Mouse (Mus musculus): ENCODE measurements around the gene Plcg2. TPM values are rescaled to one million over a fixed set of nuclear protein-coding genes. Genes with fewer than 3 reads are reported as not detected.

Gene Plcg2
- polyA plus RNA-seq (2016; fragmentation: Nextera tagmentation; extraction: Ambion mirVana): 2.0 and 2.2 TPM in 2 replicates

DNA sequence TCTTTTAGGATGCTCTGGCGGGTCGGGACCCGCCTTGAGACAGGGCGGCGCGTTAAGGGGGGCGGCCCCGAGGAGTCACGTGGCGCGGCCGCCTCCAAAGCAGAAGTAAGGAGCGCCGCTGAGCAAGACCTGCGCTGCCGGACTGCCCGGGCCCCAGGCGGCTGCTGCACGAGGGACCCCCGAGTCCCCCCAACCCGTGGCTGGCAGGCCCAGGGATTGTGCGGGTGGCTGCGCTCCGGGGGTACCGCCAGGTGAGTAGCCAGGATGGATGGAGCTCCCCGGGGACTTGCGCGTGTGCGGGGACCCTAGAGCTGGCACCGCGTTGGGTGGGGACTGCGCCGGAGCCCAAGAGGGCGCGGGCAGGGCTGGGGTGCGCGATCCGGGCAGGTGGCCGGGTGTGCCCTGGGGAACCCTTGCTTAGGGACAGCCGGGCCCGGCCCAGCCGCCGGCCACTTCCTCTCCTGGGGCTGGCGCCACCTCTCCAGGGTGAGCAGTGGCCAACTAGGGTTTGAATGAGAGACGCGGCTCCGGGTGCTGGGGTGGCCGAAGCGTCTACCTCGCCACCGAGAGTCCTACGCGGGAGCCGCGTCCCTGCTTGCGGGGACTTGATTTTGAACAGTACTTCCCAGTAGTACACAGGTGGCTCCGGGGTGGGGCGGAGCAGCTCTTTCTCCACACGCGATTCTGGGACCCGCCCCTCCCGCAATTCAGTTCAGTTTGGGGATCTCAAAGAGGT lies at the start of gene Plcg2:
TSS of gene Plcg2 (plus strand) at position 113 of the 736 bp plus-strand sequence.
- H3K4me1 ChIP-seq: peaks cover 20% of the 10 kb centered on the region
- H3K27me3 ChIP-seq: peaks cover 39% of the 10 kb centered on the region
- H3K4me2 ChIP-seq (replicated peaks): peak within 1 kb of the TSS; percentile 100
- peak within 1 kb of the TSS; percentile 68 for H3K9ac ChIP-seq
- peak within 1 kb of the TSS; percentile 54 for H3K4me3 ChIP-seq
- H3K9me3 ChIP-seq (replicated peaks): no peaks in the 10 kb centered on the region
- ATAC-seq (ENCODE audit: low FRiP score): peak; percentile 58
- no peak within 1 kb of the TSS for H3K27ac ChIP-seq
- under 1% methylated on average over 61 of the region's 62 CpGs for WGBS
- H3K36me3 ChIP-seq: no peaks in the 10 kb centered on the region

GRCm38 (mm10) chr8:117451072-117451471 lies 47.0 kb upstream of the Plcg2 start:
- Histone ChIP-seq H3K9me3 (replicated peaks) (no peaks in the 10 kb centered on the region), H3K27me3 (no peaks in the 10 kb centered on the region), H3K27ac (peak overlapping the region; percentile 56), H3K4me3 (no peak overlapping the region), H3K4me2 (replicated peaks) (no peak overlapping the region), H3K9ac (no peak overlapping the region), H3K36me3 (peaks cover 89% of the 10 kb centered on the region), H3K4me1 (peaks cover 20% of the 10 kb centered on the region)
- ATAC-seq (ENCODE audit: low FRiP score): no peak
- 71% methylated on average over 9 of the region's 9 CpGs for WGBS

DNA sequence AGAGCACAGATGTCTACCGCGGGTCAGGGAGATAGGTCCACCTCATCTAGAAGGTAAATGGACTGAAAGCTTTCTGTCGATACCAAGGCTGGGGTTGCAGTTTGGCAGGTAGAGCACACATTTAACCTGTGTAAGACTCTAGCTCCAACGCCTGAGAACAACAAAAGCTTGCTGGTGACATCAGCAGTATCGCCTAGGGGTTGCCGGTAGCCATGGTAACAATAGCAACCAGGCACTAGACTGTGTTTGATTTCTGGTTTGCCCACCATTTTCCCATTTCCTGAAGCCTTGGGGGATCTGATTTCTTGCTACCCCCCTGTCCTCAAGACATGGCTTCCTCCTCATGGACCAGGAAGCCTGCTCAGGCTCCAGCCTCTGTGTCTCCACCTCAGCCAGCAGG lies 44.1 kb upstream of the Plcg2 start:
- no peak for ATAC-seq (ENCODE audit: low FRiP score)
- Histone ChIP-seq H3K9ac (peak overlapping the region; percentile 14; the same call in 1 of the 2 replicates), H3K27me3 (no peaks in the 10 kb centered on the region), H3K4me3 (no peak overlapping the region), H3K27ac (no peak overlapping the region), H3K4me1 (peaks cover 15% of the 10 kb centered on the region; the same call in 1 of the 2 replicates), H3K36me3 (peaks cover 84% of the 10 kb centered on the region), H3K4me2 (replicated peaks) (no peak overlapping the region), H3K9me3 (replicated peaks) (no peaks in the 10 kb centered on the region)
- WGBS: 86% methylated on average over 6 of the region's 6 CpGs

GRCm38 (mm10) chr8:117454516-117455116 lies 43.5 kb upstream of the Plcg2 start:
- H3K4me1 ChIP-seq: peaks cover 19% of the 10 kb centered on the region; the same call in 1 of the 2 replicates
- H3K27me3 ChIP-seq: no peaks in the 10 kb centered on the region
- H3K36me3 ChIP-seq: peaks cover 79% of the 10 kb centered on the region
- WGBS: 92% methylated on average over 14 of the region's 14 CpGs
- H3K27ac ChIP-seq: no peak overlapping the region
- no peak overlapping the region for H3K9ac ChIP-seq
- no peak for ATAC-seq (ENCODE audit: low FRiP score)
- H3K4me2 ChIP-seq (replicated peaks): no peak overlapping the region
- H3K4me3 ChIP-seq: no peak overlapping the region
- no peaks in the 10 kb centered on the region for H3K9me3 ChIP-seq (replicated peaks)

DNA sequence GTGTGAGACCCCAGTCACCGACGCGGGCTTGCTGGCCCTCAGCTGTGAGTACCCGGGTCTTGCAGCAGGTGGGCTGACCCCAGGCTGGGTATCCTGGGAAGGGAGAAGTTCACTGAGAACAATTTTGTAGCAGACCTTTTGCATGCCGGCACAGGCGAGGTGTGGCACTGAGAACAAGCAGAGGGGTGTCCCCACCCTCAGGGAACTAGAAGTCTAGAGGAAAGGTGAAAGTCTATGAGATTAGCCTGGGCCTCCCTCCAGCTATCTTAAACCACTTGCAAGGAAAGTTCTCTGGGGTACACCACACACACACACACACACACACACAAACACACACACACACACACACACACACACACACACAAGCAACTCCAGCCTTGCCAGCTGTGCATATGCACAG lies 42.4 kb upstream of the Plcg2 start:
- no peak overlapping the region for H3K9ac ChIP-seq
- H3K4me2 ChIP-seq (replicated peaks): no peak overlapping the region
- H3K27me3 ChIP-seq: no peaks in the 10 kb centered on the region
- H3K27ac ChIP-seq: no peak overlapping the region
- peaks cover 70% of the 10 kb centered on the region for H3K36me3 ChIP-seq
- H3K9me3 ChIP-seq (replicated peaks): no peaks in the 10 kb centered on the region
- 92% methylated on average over 6 of the region's 6 CpGs for WGBS
- H3K4me1 ChIP-seq: peaks cover 19% of the 10 kb centered on the region; the same call in 1 of the 2 replicates
- ATAC-seq (ENCODE audit: low FRiP score): no peak
- H3K4me3 ChIP-seq: no peak overlapping the region

GRCm38 (mm10) chr8:117458440-117458839 lies 39.7 kb upstream of the Plcg2 start:
- H3K4me3 ChIP-seq: no peak overlapping the region
- H3K4me2 ChIP-seq (replicated peaks): no peak overlapping the region
- peak; percentile 24; the same call in 1 of the 2 replicates for ATAC-seq (ENCODE audit: low FRiP score)
- WGBS: 67% methylated on average over 3 of the region's 5 CpGs
- H3K27me3 ChIP-seq: no peaks in the 10 kb centered on the region
- H3K9me3 ChIP-seq (replicated peaks): no peaks in the 10 kb centered on the region
- H3K36me3 ChIP-seq: peaks cover 50% of the 10 kb centered on the region
- peaks cover 18% of the 10 kb centered on the region; the same call in 1 of the 2 replicates for H3K4me1 ChIP-seq
- H3K9ac ChIP-seq: no peak overlapping the region
- peak overlapping the region; percentile 31 for H3K27ac ChIP-seq

- Histone ChIP-seq H3K27ac (peak overlapping the region; percentile 23; the same call in 1 of the 2 replicates), H3K4me3 (no peak overlapping the region), H3K4me1 (peaks cover 15% of the 10 kb centered on the region; the same call in 1 of the 2 replicates), H3K36me3 (peaks cover 8% of the 10 kb centered on the region), H3K27me3 (no peaks in the 10 kb centered on the region), H3K4me2 (replicated peaks) (no peak overlapping the region), H3K9me3 (replicated peaks) (no peaks in the 10 kb centered on the region), H3K9ac (no peak overlapping the region)
- no peak for ATAC-seq (ENCODE audit: low FRiP score)
- 56% methylated on average over 11 of the region's 11 CpGs for WGBS
Measured at GRCm38 (mm10) chr8:117462701-117463284, 35.3 kb upstream of the Plcg2 start.

DNA sequence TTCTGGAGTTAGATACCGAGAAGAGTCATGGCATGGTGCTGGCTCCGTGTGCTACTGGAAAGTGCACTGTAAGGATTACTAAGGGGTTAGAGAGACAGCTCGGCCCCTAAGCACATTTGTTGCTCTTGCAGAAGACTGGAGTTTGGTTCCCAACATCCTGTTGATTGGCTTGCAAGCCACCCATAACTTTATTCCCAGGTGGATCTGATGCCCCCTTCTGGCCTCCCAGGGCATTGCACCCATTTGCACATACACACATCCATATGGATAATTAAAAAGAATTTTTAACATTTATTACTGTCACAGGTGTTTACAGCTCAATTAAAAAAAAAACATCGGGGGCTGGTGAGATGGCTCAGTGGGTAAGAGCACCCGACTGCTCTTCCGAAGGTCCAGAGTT lies 33.6 kb upstream of the Plcg2 start:
- H3K36me3 ChIP-seq: peaks cover 7% of the 10 kb centered on the region; the same call in 1 of the 2 replicates
- no peak for ATAC-seq (ENCODE audit: low FRiP score)
- no peaks in the 10 kb centered on the region for H3K27me3 ChIP-seq
- H3K27ac ChIP-seq: no peak overlapping the region
- 92% methylated on average over 6 of the region's 6 CpGs for WGBS
- H3K9ac ChIP-seq: no peak overlapping the region
- peaks cover 8% of the 10 kb centered on the region for H3K4me1 ChIP-seq
- H3K9me3 ChIP-seq (replicated peaks): no peaks in the 10 kb centered on the region
- no peak overlapping the region for H3K4me2 ChIP-seq (replicated peaks)
- H3K4me3 ChIP-seq: no peak overlapping the region

GRCm38 (mm10) chr8:117465250-117465649 lies 32.8 kb upstream of the Plcg2 start:
- peak; percentile 55; the same call in 1 of the 2 replicates for ATAC-seq (ENCODE audit: low FRiP score)
- Histone ChIP-seq H3K36me3 (peaks cover 7% of the 10 kb centered on the region; the same call in 1 of the 2 replicates), H3K27me3 (no peaks in the 10 kb centered on the region), H3K27ac (peak overlapping the region; percentile 44; the same call in 1 of the 2 replicates), H3K4me2 (replicated peaks) (no peak overlapping the region), H3K9me3 (replicated peaks) (no peaks in the 10 kb centered on the region), H3K9ac (no peak overlapping the region), H3K4me3 (no peak overlapping the region), H3K4me1 (peaks cover 13% of the 10 kb centered on the region)
- 43% methylated on average over 5 of the region's 5 CpGs for WGBS

- H3K9me3 ChIP-seq (replicated peaks): no peaks in the 10 kb centered on the region
- ATAC-seq (ENCODE audit: low FRiP score): no peak
- H3K4me3 ChIP-seq: no peak overlapping the region
- H3K9ac ChIP-seq: no peak overlapping the region
- H3K4me1 ChIP-seq: peaks cover 19% of the 10 kb centered on the region
- H3K27ac ChIP-seq: no peak overlapping the region
- H3K27me3 ChIP-seq: no peaks in the 10 kb centered on the region
- H3K36me3 ChIP-seq: no peaks in the 10 kb centered on the region
- H3K4me2 ChIP-seq (replicated peaks): no peak overlapping the region
- WGBS: 87% methylated on average over 10 of the region's 10 CpGs
Measured at GRCm38 (mm10) chr8:117467466-117467865, 30.6 kb upstream of the Plcg2 start.

- Histone ChIP-seq H3K9ac (0 out of 2 replicates have a peak overlapping the region, but pooled peaks have one; percentile 27), H3K27ac (peak overlapping the region; percentile 87), H3K27me3 (no peaks in the 10 kb centered on the region), H3K4me1 (peaks cover 16% of the 10 kb centered on the region), H3K36me3 (no peaks in the 10 kb centered on the region), H3K4me2 (replicated peaks) (peak overlapping the region; percentile 47), H3K4me3 (peak overlapping the region; percentile 7), H3K9me3 (replicated peaks) (no peaks in the 10 kb centered on the region)
- 29% methylated on average over 16 of the region's 16 CpGs for WGBS
- peak; percentile 68 for ATAC-seq (ENCODE audit: low FRiP score)
Measured at GRCm38 (mm10) chr8:117469431-117470341, 28.4 kb upstream of the Plcg2 start.
